Mouse (Mus musculus) small intestine, adult 2 months (tissue): Measurements from ENCODE around the gene Pomgnt2.

Experiments used
- CTCF ChIP-seq: fragments of 200-500 bp; IDR thresholded peaks from 2 replicates; pipeline ENCODE4 v1.5.1; 2012; ENCODE audit warnings: low read depth, mild to moderate bottlenecking, control low read depth, inconsistent platforms, low read length, moderate library complexity, mixed read lengths; ENCODE audit not compliant: insufficient replicate concordance, insufficient read length; ENCODE audit errors: extremely low read depth
- POLR2A ChIP-seq: fragments of 200-500 bp; IDR thresholded peaks from 2 replicates; pipeline ENCODE4 v1.6.1; 2012; ENCODE audit warnings: low read depth, mild to moderate bottlenecking, control low read depth, inconsistent platforms, low read length, moderate library complexity

DNA sequence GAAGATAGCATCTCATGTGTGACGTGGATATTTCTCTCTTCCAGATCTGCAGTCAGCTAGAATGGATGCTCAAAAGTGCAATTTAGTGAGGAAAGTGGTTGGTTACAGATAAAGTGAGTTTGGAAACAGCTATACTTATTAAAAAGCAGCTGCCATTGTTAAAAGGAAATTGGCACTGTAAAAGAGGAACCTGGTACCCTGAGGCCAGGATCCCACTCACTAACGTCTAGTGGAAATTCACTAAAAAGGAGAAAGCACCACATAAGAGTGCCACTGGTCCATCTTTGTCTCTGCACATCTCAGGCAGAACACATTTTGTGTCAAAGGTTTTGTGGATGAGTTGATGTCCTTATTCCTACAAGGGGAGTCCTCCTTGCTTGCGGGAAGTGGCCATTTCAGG lies 53.3 kb downstream of the Pomgnt2 start:
- TF ChIP-seq POLR2A = no peak
- no peak for TF ChIP-seq CTCF
